Mouse (Mus musculus): ENCODE data around the gene Trio.
A peak's percentile ranks its signal among the peaks of the same experiment; 100 is the strongest.

- TF ChIP-seq CTCF (IDR thresholded peaks at IDR 0.05; ENCODE audit: extremely low read depth, insufficient read depth, low read length) (no peak), POLR2A (IDR thresholded peaks at IDR 0.05; ENCODE audit: extremely low read depth, insufficient read depth, low read length) (peak; percentile 65)
Measured at GRCm38 (mm10) chr15:27681419-27682187, 344.0 kb downstream of the Trio start, which contains the start of gene Otulinl.
